Mouse (Mus musculus) kidney, postnatal 36 days (tissue): ENCODE measurements around the gene 4933416C03Rik.

ENCODE experiments used
- DNase-seq, 2 experiments: peaks; one replicate each; pipeline ENCODE4 v3.0.0; 2021 to 2022; ENCODE audit warnings: mixed read lengths in 2 of 2

Gene 4933416C03Rik

GRCm38 (mm10) chr10:116113867-116114474 is at the start of gene 4933416C03Rik:
TSS of gene 4933416C03Rik (minus strand) at chr10:116113917.
- DNase-seq = no peak

DNA sequence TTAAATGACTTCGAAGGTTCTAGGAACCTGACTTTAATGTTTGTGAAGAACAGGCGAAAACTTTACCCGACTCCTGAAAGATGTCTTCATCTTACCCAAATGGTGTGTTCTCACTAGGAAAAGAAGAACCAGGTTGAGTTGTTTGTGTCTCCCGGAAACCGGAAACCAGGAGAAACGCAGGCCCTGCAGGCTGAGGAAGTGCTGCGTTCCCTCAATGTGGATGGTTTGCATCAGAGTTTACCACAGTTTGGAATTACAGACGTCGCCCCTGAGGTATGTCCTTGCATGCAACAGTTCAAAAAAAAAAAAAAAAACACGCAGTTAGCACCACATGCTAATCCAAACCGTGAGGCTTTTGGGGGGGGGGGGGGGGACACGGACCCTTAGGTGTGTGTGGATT is 48.6 kb upstream of the 4933416C03Rik start:
- no peak for DNase-seq

- no peak for DNase-seq
These were observed 43.0 kb upstream of the 4933416C03Rik start for GRCm38 (mm10) chr10:116156699-116157098.

DNA sequence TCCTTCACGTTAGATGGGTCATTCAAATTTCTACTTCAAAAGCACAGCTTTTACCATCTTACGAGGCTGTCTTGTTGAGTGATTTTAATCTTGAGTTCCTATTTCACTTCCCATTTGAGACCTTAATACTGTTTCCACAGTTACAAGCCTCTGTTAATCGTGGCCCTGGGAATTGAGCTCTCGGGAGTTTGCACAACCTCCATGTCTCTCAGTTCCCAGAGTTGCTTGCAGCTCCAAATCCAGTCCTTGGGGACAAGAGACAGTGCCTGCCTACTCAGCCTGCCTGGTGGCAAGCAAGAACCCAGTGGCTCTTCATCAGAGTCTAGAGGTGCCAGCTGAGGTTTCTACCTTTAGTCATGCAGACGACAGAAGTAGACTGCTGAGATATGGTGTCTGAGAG is 41.0 kb upstream of the 4933416C03Rik start:
- no peak for DNase-seq

DNA sequence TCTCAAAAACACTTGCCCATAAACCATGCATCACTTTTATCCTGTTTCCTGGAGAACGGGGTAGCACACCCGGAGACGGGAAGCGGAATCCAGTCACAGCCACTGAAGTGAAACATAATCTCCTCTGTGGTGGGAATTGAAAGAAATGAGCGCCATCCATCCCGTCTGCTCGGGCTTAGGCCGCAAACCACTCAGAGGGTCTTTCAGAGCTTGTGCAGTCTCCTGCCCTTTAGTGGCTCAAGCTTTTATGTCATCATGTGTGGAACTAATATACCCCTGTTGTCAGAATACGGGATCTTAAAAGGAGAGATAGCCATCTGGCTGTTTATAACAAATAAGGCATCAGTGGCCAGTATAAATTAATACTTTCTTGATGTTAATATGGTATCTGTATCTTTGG is 32.4 kb upstream of the 4933416C03Rik start:
- no peak for DNase-seq

DNA sequence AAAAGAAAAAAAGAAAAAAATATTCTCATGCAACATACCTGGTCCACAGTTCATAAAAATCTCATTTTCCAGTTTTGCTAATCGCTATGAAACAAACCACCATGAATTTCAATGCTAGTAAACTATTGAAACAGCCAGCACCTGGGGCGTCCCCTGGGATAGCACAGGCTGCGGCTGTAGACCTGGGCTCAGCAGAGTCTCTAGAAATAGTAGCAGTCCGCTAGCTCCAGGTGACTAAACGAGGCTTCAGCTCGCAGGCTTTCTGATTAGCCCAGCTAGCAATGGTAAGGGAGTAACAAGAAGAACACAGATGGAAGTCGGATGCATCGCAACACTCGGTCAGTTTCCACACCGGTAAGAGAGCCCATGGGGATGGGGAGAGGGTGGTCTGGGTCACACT is 30.0 kb upstream of the 4933416C03Rik start:
- DNase-seq = no peak

DNA sequence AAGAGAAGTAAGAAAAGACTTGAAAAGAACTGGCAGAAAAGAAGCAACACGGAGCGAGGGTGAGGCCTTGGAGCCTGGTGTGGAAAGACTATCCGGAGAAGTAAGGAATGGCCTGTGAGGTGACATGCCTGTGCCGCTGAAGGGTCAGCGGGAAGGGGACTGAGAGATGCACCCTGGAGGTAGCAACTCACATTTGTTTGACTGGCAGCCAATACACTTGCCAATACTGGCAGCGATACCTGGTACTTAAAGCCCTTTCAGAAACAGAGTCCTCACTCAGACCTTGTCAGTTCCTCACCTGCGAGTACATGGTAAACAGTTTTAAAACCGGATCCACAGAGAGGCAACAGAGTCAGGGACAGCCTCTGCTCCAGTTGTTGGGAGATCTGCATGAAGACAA is 26.5 kb upstream of the 4933416C03Rik start:
- DNase-seq = no peak

DNA sequence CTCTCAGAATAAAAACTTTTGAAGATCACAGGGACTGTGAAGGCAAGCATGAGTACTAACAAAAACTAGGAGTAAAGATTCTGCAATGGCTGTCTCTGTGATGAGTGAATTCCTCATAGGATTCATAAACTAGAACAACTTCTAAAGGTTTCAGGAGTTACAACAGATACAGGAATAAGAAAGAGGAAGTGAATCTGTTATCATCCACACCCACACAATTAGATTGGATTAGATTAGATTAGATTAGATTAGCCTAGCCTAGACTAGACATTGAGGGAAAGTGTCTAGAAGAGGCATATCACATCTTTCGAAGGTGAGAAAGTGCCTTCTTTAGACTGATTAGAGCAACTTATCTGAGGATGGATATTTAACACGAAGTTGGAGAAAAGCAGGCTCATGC is 21.5 kb upstream of the 4933416C03Rik start:
- DNase-seq = no peak

DNA sequence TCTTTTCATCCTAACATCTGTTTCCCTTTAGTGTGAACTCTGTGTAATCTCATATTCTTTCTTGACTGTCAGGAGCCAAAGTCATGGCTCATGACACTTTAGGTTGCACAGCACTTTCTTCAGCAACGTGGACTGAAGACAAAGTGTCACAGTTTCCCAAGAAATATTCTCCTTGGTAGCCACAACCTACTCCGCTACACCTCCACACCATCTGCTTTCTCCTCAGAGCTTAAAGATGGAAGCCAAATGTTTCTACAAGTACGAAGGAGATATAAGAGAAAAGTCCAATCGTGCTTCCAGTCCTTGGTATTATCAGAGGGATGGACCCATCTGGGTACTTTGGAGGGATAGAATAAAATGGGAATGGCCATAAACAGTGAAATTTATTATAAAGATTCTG is 18.5 kb upstream of the 4933416C03Rik start:
- DNase-seq = no peak

DNA sequence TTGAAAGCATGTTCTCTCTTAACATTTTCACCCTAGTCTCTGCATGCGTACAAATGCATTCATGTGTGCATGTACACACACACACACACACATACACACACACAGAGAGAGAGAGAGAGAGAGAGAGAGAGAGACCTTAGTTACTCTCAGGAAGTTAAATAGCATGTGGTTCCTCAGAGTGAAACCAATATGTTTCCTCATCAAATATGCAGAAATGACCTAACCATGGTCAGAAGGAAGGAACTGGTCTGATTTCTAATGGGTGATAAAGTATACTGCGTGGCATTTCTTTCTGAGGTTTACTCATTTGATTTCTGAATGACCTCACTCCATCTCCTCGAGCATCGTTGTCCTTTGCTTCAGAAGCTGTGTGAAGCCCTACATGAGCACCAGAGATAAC is 17.5 kb upstream of the 4933416C03Rik start:
- no peak for DNase-seq

GRCm38 (mm10) chr10:116130401-116130800 is 16.7 kb upstream of the 4933416C03Rik start:
- DNase-seq = no peak

DNA sequence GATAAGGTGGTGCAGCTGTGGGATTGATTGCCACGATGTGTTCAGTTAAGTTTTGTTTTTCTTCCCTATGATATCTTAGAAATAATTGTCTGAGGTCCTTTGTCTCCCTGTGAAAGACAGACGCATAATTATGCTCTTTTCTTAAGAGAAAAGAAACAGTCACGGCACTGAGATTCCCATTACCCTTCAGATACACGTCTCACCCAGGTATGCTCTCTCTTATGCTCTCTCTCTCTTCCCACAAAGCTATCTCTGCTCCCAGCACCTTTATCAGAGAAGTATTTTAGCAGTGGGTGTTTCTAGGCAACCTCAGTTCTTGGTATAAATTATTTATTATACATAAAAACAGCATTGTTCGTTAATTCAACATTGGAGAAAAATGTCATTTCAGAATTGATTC is 11.6 kb upstream of the 4933416C03Rik start:
- DNase-seq = no peak

DNA sequence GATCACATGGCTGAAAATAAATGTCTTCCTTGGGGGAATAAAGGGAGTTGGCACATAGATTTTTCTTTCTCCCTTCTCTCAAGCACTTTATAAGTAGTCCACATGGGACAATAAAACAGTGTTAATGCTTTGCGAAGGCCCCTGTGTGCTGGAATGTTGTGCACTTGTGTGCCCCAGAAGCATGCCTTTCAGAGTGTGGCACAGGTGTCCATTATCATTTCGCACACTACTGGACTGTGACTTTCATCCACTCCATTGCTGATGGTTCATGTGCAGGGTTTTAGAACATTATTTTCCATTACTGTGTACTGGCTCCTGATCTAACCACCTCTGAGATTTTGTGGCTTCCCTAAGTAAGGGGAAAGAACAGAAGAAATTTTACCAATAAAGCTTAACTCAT is 10.1 kb upstream of the 4933416C03Rik start:
- DNase-seq = no peak

- DNase-seq = no peak
These were observed 7.7 kb upstream of the 4933416C03Rik start for GRCm38 (mm10) chr10:116121463-116121862.

DNA sequence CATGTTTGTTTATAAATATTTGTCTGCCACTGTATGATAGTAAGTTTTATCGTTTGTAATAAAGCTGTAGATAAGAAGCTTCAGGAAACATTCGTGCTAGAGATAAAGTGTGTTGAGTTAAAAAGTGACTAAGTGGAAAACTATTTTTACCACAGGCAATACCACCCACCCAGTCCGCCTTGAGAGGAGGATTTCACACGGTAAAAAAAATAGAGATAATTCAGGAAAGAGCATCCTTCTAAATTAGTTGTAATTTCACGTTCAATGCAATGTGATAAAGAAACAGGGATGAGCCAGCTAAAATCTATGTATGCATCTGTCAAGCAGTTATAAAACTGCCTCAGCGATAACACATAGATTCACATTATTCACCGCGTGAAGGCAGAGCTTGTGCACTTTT is 3.3 kb upstream of the 4933416C03Rik start:
- no peak for DNase-seq

DNA sequence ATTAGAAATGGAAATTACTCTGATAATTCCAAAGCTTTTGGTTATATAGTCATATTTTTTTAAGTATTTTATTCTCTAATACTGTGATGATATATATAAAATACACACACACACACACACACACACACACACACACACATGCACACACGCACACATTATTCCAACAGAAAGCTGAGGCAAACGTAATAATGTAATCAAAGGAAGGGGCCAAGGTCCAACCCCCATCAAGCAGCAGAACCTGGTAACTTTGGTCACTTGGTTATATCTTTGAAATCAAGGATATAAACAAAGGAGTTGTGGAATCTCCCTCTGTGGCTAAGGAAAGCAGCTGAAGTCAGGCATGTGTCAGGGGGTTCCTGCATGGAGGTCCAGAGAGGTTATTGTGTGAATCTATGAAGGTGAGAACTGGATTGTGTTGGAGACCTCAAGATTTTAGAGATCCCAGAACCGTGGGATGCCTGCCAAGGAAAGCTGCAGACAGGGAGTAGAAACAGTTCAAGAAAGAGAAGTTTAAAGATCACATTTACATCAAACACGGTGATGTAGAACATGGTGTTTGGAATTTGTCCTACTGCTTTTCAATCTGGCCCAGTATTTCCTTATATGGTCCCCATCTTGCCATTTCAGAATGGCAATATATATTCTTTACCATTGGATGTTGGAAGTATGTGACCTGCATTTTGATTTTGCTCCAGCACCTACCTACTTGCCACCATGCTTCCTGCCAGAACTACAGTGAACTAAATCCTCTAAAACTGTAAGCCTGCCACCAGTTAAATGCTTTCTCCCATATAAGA is 2.4 kb upstream of the 4933416C03Rik start:
- no peak for DNase-seq

DNA sequence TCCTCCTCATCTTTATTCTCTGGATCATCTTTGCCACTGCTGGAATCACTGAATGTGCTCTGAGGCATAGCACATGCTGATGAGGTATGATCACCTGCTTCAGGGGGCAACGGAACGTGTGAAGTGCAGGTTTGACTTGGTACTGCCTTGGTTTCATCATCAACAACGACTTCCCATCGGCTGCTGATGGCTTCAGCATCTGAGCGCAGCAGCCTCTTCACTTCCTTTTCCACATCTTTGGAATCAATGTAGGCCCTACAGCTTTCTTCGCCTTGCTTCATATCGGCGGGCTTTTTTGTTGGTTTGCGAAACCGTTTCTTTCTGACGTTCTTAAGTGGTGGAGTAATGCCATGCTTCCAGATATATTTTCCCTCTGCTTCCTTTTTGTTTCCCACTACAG is 849 bp downstream of the 4933416C03Rik start:
- no peak for DNase-seq

GRCm38 (mm10) chr10:116108730-116109129 is 5.0 kb downstream of the 4933416C03Rik start:
- no peak for DNase-seq

DNA sequence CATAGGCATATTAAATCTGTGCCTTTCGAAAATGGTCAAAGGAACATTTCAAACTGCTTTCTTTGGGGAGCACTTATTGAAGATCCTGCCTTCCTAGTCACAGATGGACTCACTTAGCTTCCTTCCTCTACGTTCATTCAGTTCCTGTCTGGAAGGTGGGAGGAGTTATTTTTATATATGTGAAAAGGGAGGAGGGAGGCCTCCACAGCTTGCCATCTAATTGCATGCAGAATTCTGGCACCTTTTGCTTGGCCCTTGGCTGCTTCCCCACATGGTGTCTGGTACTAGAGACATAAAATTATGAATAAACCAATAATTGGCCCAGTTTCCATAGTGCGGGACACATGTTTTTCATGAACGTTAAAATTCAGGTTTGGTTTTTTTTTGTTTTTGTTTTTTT is 5.5 kb downstream of the 4933416C03Rik start:
- no peak for DNase-seq

DNA sequence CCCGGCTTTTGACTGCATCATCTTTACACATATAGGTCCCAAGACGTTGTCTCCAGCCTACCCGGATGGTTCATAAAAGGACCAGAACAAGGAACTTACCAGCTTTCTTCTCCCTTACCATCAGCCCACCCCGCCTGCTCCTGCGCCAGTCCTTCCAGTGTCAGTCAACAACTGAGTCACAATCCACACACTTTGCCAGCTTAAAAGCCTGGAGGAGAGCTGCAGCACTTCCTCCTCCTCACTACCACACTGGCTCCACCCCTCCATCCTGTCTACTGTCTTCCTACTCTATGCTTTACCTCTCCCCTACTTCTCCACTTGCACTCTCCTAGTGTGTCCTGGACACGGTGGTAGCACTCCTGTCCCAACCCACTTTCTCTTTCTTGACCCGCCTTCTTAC is 15.2 kb downstream of the 4933416C03Rik start:
- DNase-seq = no peak

DNA sequence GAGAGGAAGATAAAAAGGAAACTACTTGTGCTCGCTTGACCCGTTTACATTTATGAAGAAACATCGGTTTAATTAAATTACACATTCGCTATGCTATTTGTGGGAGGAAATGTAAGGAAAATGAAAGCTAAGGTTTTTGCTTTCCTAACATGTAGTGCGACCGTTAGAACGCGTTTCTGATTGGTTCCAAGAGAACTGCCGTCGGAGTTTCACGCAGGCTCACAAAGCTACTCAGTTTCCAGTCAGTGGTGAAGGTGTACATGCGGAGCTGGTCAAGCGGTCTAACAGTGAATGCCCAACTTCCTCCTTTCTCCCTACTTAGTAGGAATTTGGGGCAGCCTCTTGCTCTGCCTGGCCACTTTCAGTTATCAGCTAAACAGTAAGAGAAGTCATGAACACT is 17.3 kb downstream of the 4933416C03Rik start:
- DNase-seq = no peak

DNA sequence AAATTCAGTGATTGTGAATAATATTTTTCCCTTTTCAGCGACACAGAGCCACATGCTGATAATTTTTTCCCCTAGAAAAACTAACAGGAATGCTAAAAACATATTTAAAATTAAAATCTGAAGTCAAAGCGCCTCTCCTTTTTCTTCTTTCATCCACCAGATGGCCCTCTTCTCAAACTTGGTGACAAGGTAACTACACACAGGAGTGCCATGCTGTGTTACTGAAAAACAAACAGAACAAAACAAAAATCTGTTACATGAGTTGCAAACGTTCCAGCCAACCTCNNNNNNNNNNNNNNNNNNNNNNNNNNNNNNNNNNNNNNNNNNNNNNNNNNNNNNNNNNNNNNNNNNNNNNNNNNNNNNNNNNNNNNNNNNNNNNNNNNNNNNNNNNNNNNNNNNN is 29.8 kb downstream of the 4933416C03Rik start:
- DNase-seq = no peak

- DNase-seq = no peak
These were observed 32.9 kb downstream of the 4933416C03Rik start for GRCm38 (mm10) chr10:116080841-116081240.

- no peak for DNase-seq
These were observed 34.3 kb downstream of the 4933416C03Rik start for GRCm38 (mm10) chr10:116079396-116079795.

- no peak for DNase-seq
These were observed 35.1 kb downstream of the 4933416C03Rik start for GRCm38 (mm10) chr10:116078636-116079035.
